Mouse (Mus musculus) gastrocnemius, postnatal 36 days (tissue): ENCODE data around the gene Milr1. TPM values are rescaled to one million over a fixed set of nuclear protein-coding genes. Genes with fewer than 3 reads are reported as not detected.
"Not testable (repeated sequence)": the region's sequence is repeated elsewhere in the genome, so short reads cannot be mapped to it uniquely, and the experiment has no call there.

ENCODE experiments used
- DNase-seq, 2 experiments: peaks; one replicate each; pipeline ENCODE4 v3.0.0; 2022
- intact Hi-C: fragments of 180-260 bp; cut with DNase I; formaldehyde crosslinking; loops from one replicate; pipeline ENCODE4 v1.15.1; 2025
- total RNA-seq, 2 experiments: library from RNA; stranded (reverse); gene quantifications; 2 replicates each; pipeline ENCODE4 v1.2.3; 2021

Gene Milr1
- total RNA-seq, 2 experiments from 2014 or later: 0.22 to 0.28 TPM

- no peak for DNase-seq
- intact Hi-C loops: no loop called here
Observed at GRCm38 (mm10) chr11:106728402-106729366, 22.3 kb upstream of the Milr1 start.

- DNase-seq: no peak
- intact Hi-C loops: no loop called here
Observed at GRCm38 (mm10) chr11:106729656-106730055, 21.4 kb upstream of the Milr1 start.

GRCm38 (mm10) chr11:106730714-106731113 is 20.3 kb upstream of the Milr1 start:
- DNase-seq: no peak
- intact Hi-C loops: no loop called here

- no peak for DNase-seq
- intact Hi-C loops: loop anchor here (5.0 kb wide), 1 partner anchor 34 kb away; no protein-coding TSS in a partner anchor
Observed at GRCm38 (mm10) chr11:106736614-106737013, 14.4 kb upstream of the Milr1 start.

GRCm38 (mm10) chr11:106737178-106737621 is 13.8 kb upstream of the Milr1 start:
- peak; percentile 25 to 27 for DNase-seq
- intact Hi-C loops: loop anchor here (5.0 kb wide), 1 partner anchor 35 kb away; no protein-coding TSS in a partner anchor

- DNase-seq: no peak
Observed at GRCm38 (mm10) chr11:106739116-106739515, 11.9 kb upstream of the Milr1 start.

GRCm38 (mm10) chr11:106740724-106741123 is 10.3 kb upstream of the Milr1 start:
- intact Hi-C loops: loop anchor here (5.0 kb wide), 1 partner anchor 58 kb away; no protein-coding TSS in a partner anchor
- DNase-seq: not testable (repeated sequence)

More at GRCm38 (mm10) chr11:106739116-106739515, 11.9 kb upstream of the Milr1 start:
- intact Hi-C loops: loop anchor here (1.0 to 5.0 kb wide), 2 partner anchors 37 to 92 kb away; no protein-coding TSS in a partner anchor

- no peak for DNase-seq
- intact Hi-C loops: loop anchor here (5.0 kb wide), 1 partner anchor 59 kb away; no protein-coding TSS in a partner anchor
Observed at GRCm38 (mm10) chr11:106741232-106741631, 9.8 kb upstream of the Milr1 start.

- intact Hi-C loops: loop anchor here (5.0 kb wide), 1 partner anchor 60 kb away; no protein-coding TSS in a partner anchor
- DNase-seq: no peak
Observed at GRCm38 (mm10) chr11:106741826-106742225, 9.2 kb upstream of the Milr1 start.

GRCm38 (mm10) chr11:106742388-106742841 is 8.6 kb upstream of the Milr1 start:
- DNase-seq: no peak
- intact Hi-C loops: loop anchor here (5.0 kb wide), 1 partner anchor 60 kb away; no protein-coding TSS in a partner anchor

- intact Hi-C loops: loop anchor here (5.0 kb wide), 1 partner anchor 63 kb away; no protein-coding TSS in a partner anchor
- no peak for DNase-seq
Observed at GRCm38 (mm10) chr11:106744949-106745348, 6.1 kb upstream of the Milr1 start.

- DNase-seq, intact Hi-C loops: not testable (repeated sequence)
Observed at GRCm38 (mm10) chr11:106749557-106750120, 1.4 kb upstream of the Milr1 start.

- intact Hi-C loops: no loop called here
- DNase-seq: no peak
Observed at GRCm38 (mm10) chr11:106750121-106750751, 790 bp upstream of the Milr1 start, which contains the start of gene Pecam1. Gene Pecam1 (minus strand): TSS chr11:106750628.

GRCm38 (mm10) chr11:106752103-106752502 is 1.1 kb downstream of the Milr1 start:
- intact Hi-C loops: no loop called here
- DNase-seq: no peak

GRCm38 (mm10) chr11:106753314-106753713 is 2.3 kb downstream of the Milr1 start:
- no peak for DNase-seq
- intact Hi-C loops: no loop called here

GRCm38 (mm10) chr11:106755583-106755982 is 4.6 kb downstream of the Milr1 start:
- no peak for DNase-seq
- intact Hi-C loops: no loop called here

GRCm38 (mm10) chr11:106759028-106759427 is 8.0 kb downstream of the Milr1 start:
- no peak for DNase-seq
- intact Hi-C loops: no loop called here

- no peak for DNase-seq
Observed at GRCm38 (mm10) chr11:106760511-106760910, 9.5 kb downstream of the Milr1 start.

GRCm38 (mm10) chr11:106762139-106762799 is 11.2 kb downstream of the Milr1 start:
- intact Hi-C loops: no loop called here
- DNase-seq: no peak

More at GRCm38 (mm10) chr11:106760511-106760910, 9.5 kb downstream of the Milr1 start:
- intact Hi-C loops: no loop called here

- intact Hi-C loops: no loop called here
- no peak for DNase-seq
Observed at GRCm38 (mm10) chr11:106762800-106763185, 11.8 kb downstream of the Milr1 start.
